Mouse (Mus musculus): Measurements from ENCODE around the gene Magi1. TPM values are rescaled to one million over a fixed set of nuclear protein-coding genes. Genes with fewer than 3 reads are reported as not detected.

The Magi1 gene
- polyA plus RNA-seq, 1 experiment, result 16.3 TPM

DNA sequence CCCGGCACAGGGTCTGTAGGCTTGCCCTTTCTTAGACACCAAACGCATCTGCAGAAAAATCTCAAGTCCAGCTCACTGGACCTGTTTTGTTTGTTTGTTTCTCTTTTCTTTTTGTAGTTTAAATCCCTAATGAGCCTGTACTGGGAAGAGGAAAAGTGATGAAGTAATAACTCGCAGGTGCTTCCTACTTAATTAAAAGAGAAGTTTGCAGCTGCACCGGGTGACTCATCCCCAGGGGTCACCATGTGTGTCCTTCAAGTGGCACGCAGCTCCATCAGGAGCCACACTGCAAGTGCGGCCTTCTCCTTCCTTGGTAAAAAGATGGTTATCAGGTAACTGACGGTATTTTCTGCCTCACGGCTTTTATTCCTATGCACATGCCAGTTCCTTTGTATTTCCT, 112.5 kb downstream of the Magi1 start:
- Histone ChIP-seq H3K4me1 (ENCODE audit: control insufficient read depth, insufficient read depth, low read length) (no peaks in the 10 kb centered on the region), H3K27ac (ENCODE audit: insufficient read depth, low read length) (no peak overlapping the region), H3K4me3 (ENCODE audit: insufficient read depth, low read length) (no peak overlapping the region)
- TF ChIP-seq CTCF (IDR thresholded peaks at IDR 0.05; ENCODE audit: borderline replicate concordance, insufficient read depth, low read length) (no peak), POLR2A (IDR thresholded peaks at IDR 0.05; ENCODE audit: low read depth, low read length) (no peak)

GRCm38 (mm10) chr6:94169581-94170194, 114.0 kb downstream of the Magi1 start:
- Histone ChIP-seq H3K27ac (ENCODE audit: insufficient read depth, low read length) (no peak overlapping the region), H3K4me1 (ENCODE audit: control insufficient read depth, insufficient read depth, low read length) (no peaks in the 10 kb centered on the region), H3K4me3 (ENCODE audit: insufficient read depth, low read length) (no peak overlapping the region)
- TF ChIP-seq CTCF (IDR thresholded peaks at IDR 0.05; ENCODE audit: borderline replicate concordance, insufficient read depth, low read length) (no peak), POLR2A (IDR thresholded peaks at IDR 0.05; ENCODE audit: low read depth, low read length) (no peak)

DNA sequence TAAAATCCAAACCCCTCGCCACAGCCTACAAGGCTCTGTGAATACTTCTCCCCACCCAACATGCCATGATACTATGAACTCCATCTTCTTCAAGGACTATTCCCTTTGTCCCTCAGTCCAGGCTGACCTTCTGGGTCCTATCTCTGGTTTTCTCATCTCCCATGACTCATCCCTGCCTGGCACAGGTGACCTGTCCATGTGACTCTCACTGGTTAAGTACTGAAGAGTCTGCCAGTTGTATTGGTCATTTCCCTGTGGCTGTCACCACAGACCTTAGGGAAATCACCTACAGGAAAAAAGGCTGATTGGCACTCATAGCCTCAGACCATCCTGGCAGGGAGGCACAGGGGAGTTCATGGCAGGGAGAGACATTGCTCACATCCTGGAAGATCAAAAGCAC, 117.8 kb downstream of the Magi1 start:
- no peak overlapping the region for H3K27ac ChIP-seq (ENCODE audit: insufficient read depth, low read length)

DNA sequence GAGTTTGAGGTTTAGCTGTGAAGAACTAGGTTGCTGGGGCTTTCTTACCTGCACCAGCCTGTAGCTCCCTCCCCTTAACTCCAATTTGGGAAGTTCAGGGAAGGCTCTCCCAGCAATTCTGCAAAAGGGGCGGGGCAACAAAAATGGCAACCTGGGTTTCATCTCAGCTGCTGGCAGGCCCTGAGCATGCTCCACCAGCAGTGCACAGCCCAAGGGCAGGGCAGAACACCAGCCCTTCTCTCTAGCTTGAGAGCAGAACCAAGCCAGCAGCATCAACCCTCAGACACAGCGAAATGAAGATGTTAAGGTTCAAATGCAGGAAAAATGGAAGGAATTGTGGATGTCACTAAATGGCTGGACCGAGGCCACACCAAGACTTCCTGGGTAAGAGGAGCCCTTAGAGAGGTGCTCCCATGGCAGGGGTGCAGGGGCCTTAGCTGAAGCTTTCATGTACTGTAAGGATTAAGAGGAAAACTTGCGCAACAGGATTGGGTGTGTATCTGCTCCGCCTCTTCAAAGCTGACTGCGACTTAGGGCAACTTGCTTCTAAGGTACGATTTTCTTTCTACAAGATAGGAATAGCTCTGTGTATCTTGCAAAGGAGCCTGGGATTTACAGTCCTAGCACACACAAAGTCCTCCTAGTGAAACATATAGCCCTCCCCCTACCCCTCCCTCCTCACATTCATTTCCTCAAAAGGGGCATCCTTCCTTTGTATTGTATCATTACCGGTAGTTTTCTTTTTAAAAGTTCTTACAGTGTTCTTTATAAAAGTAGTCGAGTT, 118.8 kb downstream of the Magi1 start:
- Histone ChIP-seq H3K4me1 (ENCODE audit: control insufficient read depth, insufficient read depth, low read length) (peaks cover 3% of the 10 kb centered on the region; the same call in 1 of the 2 replicates), H3K27ac (ENCODE audit: insufficient read depth, low read length) (no peak overlapping the region), H3K4me3 (ENCODE audit: insufficient read depth, low read length) (no peak overlapping the region)
- TF ChIP-seq CTCF (IDR thresholded peaks at IDR 0.05; ENCODE audit: borderline replicate concordance, insufficient read depth, low read length), result no peak
- no peak for TF ChIP-seq POLR2A (IDR thresholded peaks at IDR 0.05; ENCODE audit: low read depth, low read length)

More for the DNA sequence above, 117.8 kb downstream of the Magi1 start:
- TF ChIP-seq POLR2A (IDR thresholded peaks at IDR 0.05; ENCODE audit: low read depth, low read length) (no peak), CTCF (IDR thresholded peaks at IDR 0.05; ENCODE audit: borderline replicate concordance, insufficient read depth, low read length) (no peak)
- Histone ChIP-seq H3K4me1 (ENCODE audit: control insufficient read depth, insufficient read depth, low read length) (peaks cover 3% of the 10 kb centered on the region; the same call in 1 of the 2 replicates), H3K4me3 (ENCODE audit: insufficient read depth, low read length) (no peak overlapping the region)

DNA sequence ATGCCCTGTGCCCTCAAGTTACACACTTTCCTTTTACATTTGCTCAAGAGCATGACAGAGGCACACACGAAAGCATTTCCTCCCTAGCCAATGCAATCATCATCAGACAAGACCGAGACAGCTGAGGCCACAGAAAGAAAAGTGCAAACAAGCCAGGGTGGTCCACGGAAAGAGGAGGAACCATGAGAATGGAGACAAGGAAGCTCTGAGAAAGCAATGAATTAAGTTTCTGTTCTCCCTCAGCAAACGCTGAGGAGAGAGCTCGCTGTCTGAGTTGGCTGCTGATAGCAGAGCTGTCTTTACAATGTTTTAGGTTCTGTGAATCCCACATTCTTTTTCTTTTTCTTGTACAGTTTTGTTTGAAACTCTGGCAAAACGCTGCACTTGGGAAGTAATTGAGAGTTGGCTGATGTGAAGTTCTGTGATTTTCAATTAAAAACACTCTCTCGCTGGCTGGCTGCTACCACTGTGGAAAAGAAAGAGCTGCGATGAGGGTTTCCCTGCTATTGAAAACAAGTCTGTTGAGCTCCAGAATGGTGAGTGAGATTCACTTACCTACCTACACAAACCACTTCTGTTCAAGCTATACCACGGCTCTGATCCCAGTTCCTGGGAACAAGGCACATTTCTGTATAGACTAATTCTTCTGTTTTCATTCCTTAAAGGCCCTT, 120.3 kb downstream of the Magi1 start:
- no peak for TF ChIP-seq POLR2A (IDR thresholded peaks at IDR 0.05; ENCODE audit: low read depth, low read length)
- TF ChIP-seq CTCF (IDR thresholded peaks at IDR 0.05; ENCODE audit: borderline replicate concordance, insufficient read depth, low read length), result no peak
- Histone ChIP-seq H3K4me3 (ENCODE audit: insufficient read depth, low read length) (no peak overlapping the region), H3K27ac (ENCODE audit: insufficient read depth, low read length) (no peak overlapping the region), H3K4me1 (ENCODE audit: control insufficient read depth, insufficient read depth, low read length) (peaks cover 3% of the 10 kb centered on the region; the same call in 1 of the 2 replicates)

DNA sequence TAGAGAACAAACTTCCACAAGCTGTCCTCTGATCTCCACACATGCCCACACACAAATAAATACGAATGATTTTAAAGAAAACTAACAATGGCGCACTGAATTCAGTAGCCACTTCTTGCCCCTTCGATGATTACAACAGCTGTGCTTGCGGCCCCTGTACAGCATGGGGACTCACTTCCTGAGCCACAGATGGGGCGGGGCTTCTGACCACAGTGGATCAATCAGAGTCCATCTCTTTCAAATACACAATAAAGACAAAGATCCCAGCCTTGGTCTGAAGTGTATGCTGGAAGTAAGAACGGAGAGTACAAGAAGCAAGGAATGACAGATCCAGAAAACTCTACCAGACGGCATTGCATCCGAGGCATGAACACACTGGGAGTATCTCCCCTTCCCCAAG, 120.8 kb downstream of the Magi1 start:
- TF ChIP-seq CTCF (IDR thresholded peaks at IDR 0.05; ENCODE audit: borderline replicate concordance, insufficient read depth, low read length), result no peak
- TF ChIP-seq POLR2A (IDR thresholded peaks at IDR 0.05; ENCODE audit: low read depth, low read length), result no peak
- peaks cover 3% of the 10 kb centered on the region; the same call in 1 of the 2 replicates for H3K4me1 ChIP-seq (ENCODE audit: control insufficient read depth, insufficient read depth, low read length)
- H3K27ac ChIP-seq (ENCODE audit: insufficient read depth, low read length), result no peak overlapping the region
- no peak overlapping the region for H3K4me3 ChIP-seq (ENCODE audit: insufficient read depth, low read length)

- TF ChIP-seq CTCF (IDR thresholded peaks at IDR 0.05; ENCODE audit: borderline replicate concordance, insufficient read depth, low read length), result no peak
- TF ChIP-seq POLR2A (IDR thresholded peaks at IDR 0.05; ENCODE audit: low read depth, low read length), result no peak
- Histone ChIP-seq H3K4me1 (ENCODE audit: control insufficient read depth, insufficient read depth, low read length) (peaks cover 10% of the 10 kb centered on the region), H3K4me3 (ENCODE audit: insufficient read depth, low read length) (no peak overlapping the region), H3K27ac (ENCODE audit: insufficient read depth, low read length) (no peak overlapping the region)
These were observed 124.5 kb downstream of the Magi1 start for GRCm38 (mm10) chr6:94159256-94159655.

DNA sequence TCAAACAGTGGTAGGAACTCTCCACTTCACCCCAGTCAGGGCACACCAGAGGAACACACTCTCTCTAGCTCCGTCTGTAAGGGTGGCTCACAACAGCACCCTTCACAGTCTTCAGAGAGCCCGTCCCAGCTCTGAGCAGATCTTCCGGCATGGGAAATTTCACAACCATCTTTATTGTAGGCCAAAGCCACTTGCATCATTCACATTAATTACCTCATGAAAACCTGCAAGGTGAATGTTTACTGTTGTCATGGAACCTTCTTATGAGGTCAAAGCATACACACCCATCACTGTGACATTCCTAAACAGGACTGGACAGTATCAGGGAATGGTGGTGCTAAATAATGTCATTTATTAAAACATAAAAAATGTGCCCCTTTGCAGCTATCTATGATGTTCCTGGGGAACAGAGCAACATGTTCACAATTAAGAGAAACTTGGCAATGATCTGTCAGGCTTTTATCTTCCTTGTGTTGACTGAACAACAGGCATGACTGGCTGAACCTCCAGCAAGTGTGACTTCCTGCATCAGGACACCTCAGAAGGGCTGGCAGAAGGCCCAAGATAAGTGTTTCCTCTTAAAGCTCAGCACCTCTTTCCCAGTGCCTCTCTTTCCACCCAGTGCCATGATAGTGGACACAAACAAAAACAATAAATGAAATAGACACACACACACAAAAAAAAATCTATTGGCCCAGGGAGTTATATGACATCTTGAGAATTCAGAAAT, 125.4 kb downstream of the Magi1 start:
- no peak overlapping the region for H3K4me3 ChIP-seq (ENCODE audit: insufficient read depth, low read length)
- H3K4me1 ChIP-seq (ENCODE audit: control insufficient read depth, insufficient read depth, low read length), result peaks cover 13% of the 10 kb centered on the region
- no peak overlapping the region for H3K27ac ChIP-seq (ENCODE audit: insufficient read depth, low read length)
- TF ChIP-seq POLR2A (IDR thresholded peaks at IDR 0.05; ENCODE audit: low read depth, low read length) (no peak), CTCF (IDR thresholded peaks at IDR 0.05; ENCODE audit: borderline replicate concordance, insufficient read depth, low read length) (no peak)

GRCm38 (mm10) chr6:94155996-94156395, 127.7 kb downstream of the Magi1 start:
- TF ChIP-seq CTCF (IDR thresholded peaks at IDR 0.05; ENCODE audit: borderline replicate concordance, insufficient read depth, low read length) (no peak), POLR2A (IDR thresholded peaks at IDR 0.05; ENCODE audit: low read depth, low read length) (no peak)
- no peak overlapping the region for H3K4me3 ChIP-seq (ENCODE audit: insufficient read depth, low read length)
- H3K4me1 ChIP-seq (ENCODE audit: control insufficient read depth, insufficient read depth, low read length), result peaks cover 11% of the 10 kb centered on the region
- no peak overlapping the region for H3K27ac ChIP-seq (ENCODE audit: insufficient read depth, low read length)
